ENCODE assay signal across 15 mouse cellular contexts in the genomic region with DNA sequence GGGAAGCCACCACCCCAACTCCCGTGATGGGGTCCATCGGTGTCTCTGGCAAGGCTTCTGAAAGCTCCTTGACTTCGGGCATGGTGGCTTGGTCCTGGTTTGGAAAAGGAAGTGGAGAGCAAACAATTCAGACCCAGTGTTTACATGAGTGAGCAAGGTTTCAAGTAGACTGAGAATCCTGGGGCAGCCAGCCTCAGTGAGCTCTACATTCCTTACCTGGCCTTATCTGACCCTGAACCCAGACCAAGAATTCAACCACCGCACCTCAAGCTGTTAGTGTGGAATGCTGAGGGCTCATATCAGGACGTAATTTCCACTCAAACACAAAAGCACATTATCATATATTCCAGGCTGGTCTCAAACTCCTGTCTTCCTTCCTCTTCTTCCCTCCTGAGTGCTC. TPM values are rescaled to one million over a fixed set of nuclear protein-coding genes. Genes with fewer than 3 reads are reported as not detected.
DNase-seq lines count a peak whose midpoint lies in the region; ATAC-seq and TF ChIP-seq lines count a peak whose summit lies in the region.
"Had no signal": no experiment of that assay in that cellular context is flagged by ENCODE, and none has a peak within 500 bp of the region (broad histone marks: within the 10 kb centered on the region; RNA-seq: fewer than 3 reads in every experiment).

No protein-coding gene starts in this region.

- H3K9ac ChIP-seq in kidney, postnatal 0 days (ENCODE audit: low read depth, low read length), result no peak overlapping the region
- no peak overlapping the region for H3K9ac ChIP-seq in hindbrain, embryonic 15.5 days
- no peak overlapping the region for H3K9ac ChIP-seq in lung, embryonic 16.5 days (ENCODE audit: low read length)
- no peak overlapping the region for H3K9ac ChIP-seq in midbrain, embryonic 15.5 days
- H3K9ac ChIP-seq: embryonic facial prominence, embryonic 13.5 days had no signal

- H3K9me3 ChIP-seq in kidney, postnatal 0 days (replicated peaks; ENCODE audit: low read length), result no peaks in the 10 kb centered on the region
- no peaks in the 10 kb centered on the region for H3K9me3 ChIP-seq in hindbrain, embryonic 15.5 days
- no peaks in the 10 kb centered on the region for H3K9me3 ChIP-seq in lung, embryonic 16.5 days (ENCODE audit: control insufficient read depth, low read length)
- H3K9me3 ChIP-seq in midbrain, embryonic 15.5 days, result no peaks in the 10 kb centered on the region

- peaks cover 6% of the 10 kb centered on the region; the same call in 1 of the 2 replicates for H3K36me3 ChIP-seq in kidney, postnatal 0 days (ENCODE audit: insufficient read depth, low read length)
- H3K36me3 ChIP-seq in hindbrain, embryonic 15.5 days, result peaks cover 19% of the 10 kb centered on the region
- H3K36me3 ChIP-seq in lung, embryonic 16.5 days (ENCODE audit: control insufficient read depth, insufficient read depth, low read length), result peaks cover 6% of the 10 kb centered on the region
- H3K36me3 ChIP-seq in midbrain, embryonic 15.5 days (replicated peaks), result peaks cover 22% of the 10 kb centered on the region

- no peak for ATAC-seq in kidney, postnatal 0 days (replicated peaks; ENCODE audit: low FRiP score, low read depth)
- no peak for ATAC-seq in hindbrain, embryonic 15.5 days (ENCODE audit: low FRiP score, low read depth)
- ATAC-seq in lung, embryonic 16.5 days (ENCODE audit: low read depth), result peak; percentile 63
- no peak for ATAC-seq in midbrain, embryonic 15.5 days (replicated peaks)
- no peak for ATAC-seq in erythroblast, adult 5-6 weeks (replicated peaks; ENCODE audit: low FRiP score, poor library complexity, severe bottlenecking)

- TF ChIP-seq CTCF in kidney, postnatal 0 days (IDR thresholded peaks at IDR 0.05; ENCODE audit: low read depth), result no peak

- no peak for DNase-seq in kidney, postnatal 0 days (ENCODE audit: low spot score)
- DNase-seq in kidney, postnatal 25 days, result no peak
- DNase-seq in layer of hippocampus, postnatal 14 days (ENCODE audit: low spot score in 2 of 2), result no peak
- DNase-seq: adrenal gland, postnatal 36 days; cerebellum, adult 2 months; gastrocnemius, postnatal 10 days; heart, adult 18-20 months; kidney, adult 2 months; kidney, postnatal 4 days; thymus, adult 18-20 months had no signal

- H3K27ac ChIP-seq in kidney, postnatal 0 days, result 0 out of 2 replicates have a peak overlapping the region, but pooled peaks have one; percentile 5
- 0 out of 2 replicates have a peak overlapping the region, but pooled peaks have one; percentile 95 for H3K27ac ChIP-seq in hindbrain, embryonic 15.5 days (replicated peaks)
- H3K27ac ChIP-seq in lung, embryonic 16.5 days (ENCODE audit: low read length), result peak overlapping the region; percentile 93
- H3K27ac ChIP-seq in midbrain, embryonic 15.5 days, result peak overlapping the region; percentile 94
- H3K27ac ChIP-seq: embryonic facial prominence, embryonic 13.5 days had no signal

- WGBS in kidney, postnatal 0 days, result 68% methylated on average over 5 of the region's 5 CpGs
- WGBS in hindbrain, embryonic 15.5 days, result 80% methylated on average over 5 of the region's 5 CpGs
- 42% methylated on average over 5 of the region's 5 CpGs for WGBS in lung, embryonic 16.5 days
- WGBS in midbrain, embryonic 15.5 days, result 87% methylated on average over 5 of the region's 5 CpGs

- peaks cover 64% of the 10 kb centered on the region for H3K4me1 ChIP-seq in kidney, postnatal 0 days (replicated peaks; ENCODE audit: insufficient read depth, low read length)
- peaks cover 58% of the 10 kb centered on the region for H3K4me1 ChIP-seq in hindbrain, embryonic 15.5 days (replicated peaks)
- peaks cover 81% of the 10 kb centered on the region for H3K4me1 ChIP-seq in lung, embryonic 16.5 days (replicated peaks; ENCODE audit: control insufficient read depth, insufficient read depth, low read length)
- peaks cover 61% of the 10 kb centered on the region for H3K4me1 ChIP-seq in midbrain, embryonic 15.5 days

- no peaks in the 10 kb centered on the region for H3K27me3 ChIP-seq in kidney, postnatal 0 days (ENCODE audit: insufficient read depth, low read length)
- no peaks in the 10 kb centered on the region for H3K27me3 ChIP-seq in hindbrain, embryonic 15.5 days
- no peaks in the 10 kb centered on the region for H3K27me3 ChIP-seq in lung, embryonic 16.5 days (ENCODE audit: control insufficient read depth, insufficient read depth, low read depth, low read length)
- H3K27me3 ChIP-seq in midbrain, embryonic 15.5 days (replicated peaks), result no peaks in the 10 kb centered on the region
- H3K27me3 ChIP-seq: embryonic facial prominence, embryonic 13.5 days had no signal

- no peak overlapping the region for H3K4me2 ChIP-seq in kidney, postnatal 0 days (ENCODE audit: low read length)
- H3K4me2 ChIP-seq in hindbrain, embryonic 15.5 days, result no peak overlapping the region
- H3K4me2 ChIP-seq in lung, embryonic 16.5 days (ENCODE audit: low read depth, low read length), result peak overlapping the region; percentile 3; the same call in 1 of the 2 replicates
- H3K4me2 ChIP-seq in midbrain, embryonic 15.5 days, result no peak overlapping the region
- H3K4me2 ChIP-seq: embryonic facial prominence, embryonic 13.5 days had no signal

- no peak overlapping the region for H3K4me3 ChIP-seq in kidney, postnatal 0 days (replicated peaks; ENCODE audit: low read depth, low read length)
- no peak overlapping the region for H3K4me3 ChIP-seq in hindbrain, embryonic 15.5 days
- H3K4me3 ChIP-seq in lung, embryonic 16.5 days (ENCODE audit: low read length), result no peak overlapping the region
- H3K4me3 ChIP-seq in midbrain, embryonic 15.5 days, result no peak overlapping the region
- H3K4me3 ChIP-seq: embryonic facial prominence, embryonic 13.5 days had no signal

RNA-seq across cellular contexts. Expression of a gene that starts 13.4 kb away (rescaled TPM):
- polyA plus RNA-seq in kidney, postnatal 0 days (2015; fragmentation: Nextera tagmentation; extraction: Ambion mirVana), result 19.8 and 24.0 TPM in 2 replicates
- 66.2 and 68.6 TPM in 2 replicates for polyA plus RNA-seq in hindbrain, embryonic 15.5 days (2015; fragmentation: Nextera tagmentation; extraction: Ambion mirVana)
- 19.2 and 21.6 TPM in 2 replicates for polyA plus RNA-seq in lung, embryonic 16.5 days (2015; fragmentation: Nextera tagmentation; extraction: Ambion mirVana)
- polyA plus RNA-seq in midbrain, embryonic 15.5 days (2015; fragmentation: Nextera tagmentation; extraction: Ambion mirVana), result 67.0 and 69.2 TPM in 2 replicates
- 20.3 and 23.8 TPM in 2 replicates for total RNA-seq in erythroblast, adult 5-6 weeks (2015; ENCODE audit: low replicate concordance)
- 17.1 and 17.3 TPM in 2 replicates for total RNA-seq in erythroblast, adult 5-6 weeks (2017; ENCODE audit: low replicate concordance)
- 10 to 100 TPM; 95.0 to 98.6 TPM for total RNA-seq in layer of hippocampus, postnatal 14 days (2021)

Comparison
In these comparisons a context has a peak if more than half of its experiments do, and no peak if none do; other contexts are left out.
1. H3K27ac ChIP-seq: peak in every context shown above with its lines; median percentile 95 in hindbrain, embryonic 15.5 days; 94 in midbrain, embryonic 15.5 days; 93 in lung, embryonic 16.5 days; 5 in kidney, postnatal 0 days.